Mouse (Mus musculus) megakaryocyte, embryonic 14.5 days (primary cell): ENCODE measurements at regions not wholly inside any gene's neighbourhood (a gene's known extent, or its start where the extent isn't known, plus 50 kb on each side); places are given as distances from the start of the nearest gene placed in this dataset.

ENCODE experiments used
- FLI1 ChIP-seq: IDR thresholded peaks from 2 replicates; pipeline ENCODE4 v1.6.1; 2012; ENCODE audit warnings: low read length, inconsistent platforms, mixed read lengths
- GATA1 ChIP-seq: IDR thresholded peaks from 3 replicates; pipeline ENCODE4 v1.6.1; 2012; ENCODE audit warnings: mixed read lengths, low read length, inconsistent platforms, borderline replicate concordance

GRCm38 (mm10) chr12:69428108-69428507, 55.9 kb upstream of the Gm9887 start:
- TF ChIP-seq GATA1 (no peak), FLI1 (no peak)
